Mouse (Mus musculus) MEL (cell line): Measurements from ENCODE around the gene Cyfip1. TPM values are rescaled to one million over a fixed set of nuclear protein-coding genes. Genes with fewer than 3 reads are reported as not detected.

Experiments
- DNase-seq: peaks from one replicate; pipeline ENCODE4 v3.0.0; 2011; ENCODE audit warnings: low read depth, low spot score
- H3K27ac ChIP-seq: 2 replicates; pipeline ENCODE4 v1.5.1; 2012; ENCODE audit warnings: low read depth, mild to moderate bottlenecking, control low read depth, low read length, moderate library complexity; ENCODE audit not compliant: control insufficient read depth
- H3K27me3 ChIP-seq, 2 experiments: fragments of 150-350 bp in 1 of 2; sonication (generic) in 1 of 2; 2 replicates each; pipeline ENCODE4 v1.6.1; 2012; ENCODE audit warnings: low read length in 2 of 2, mild to moderate bottlenecking in 2 of 2, improper control_type of control experiment in 1 of 2, moderate library complexity in 1 of 2; ENCODE audit not compliant: insufficient read depth in 2 of 2, control insufficient read depth in 1 of 2
- H3K36me3 ChIP-seq, 2 experiments: 2 replicates each; pipeline ENCODE4 v1.6.1; 2012 to 2014; ENCODE audit warnings: low read length in 2 of 2, improper control_type of control experiment in 1 of 2, inconsistent platforms in 1 of 2, mild to moderate bottlenecking in 1 of 2; ENCODE audit not compliant: insufficient read depth in 2 of 2, control insufficient read depth in 1 of 2
- H3K4me1 ChIP-seq, 2 experiments: fragments of 150-350 bp in 1 of 2; sonication (generic) in 1 of 2; 2 replicates each; pipeline ENCODE4 v1.6.1; 2012; ENCODE audit warnings: low read length in 2 of 2, improper control_type of control experiment in 1 of 2, mild to moderate bottlenecking in 1 of 2; ENCODE audit not compliant: insufficient read depth in 2 of 2, control insufficient read depth in 1 of 2
- H3K4me3 ChIP-seq, 2 experiments: fragments of 150-350 bp in 1 of 2; sonication (generic) in 1 of 2; 2 replicates each; pipeline ENCODE4 v1.5.1; 2012; ENCODE audit warnings: low read depth in 2 of 2, low read length in 2 of 2, mild to moderate bottlenecking in 2 of 2, moderate library complexity in 2 of 2, control low read depth in 1 of 2, improper control_type of control experiment in 1 of 2; ENCODE audit not compliant: control insufficient read depth in 1 of 2, insufficient read depth in 1 of 2
- H3K79me2 ChIP-seq: 2 replicates; pipeline ENCODE4 v1.6.1; 2012; ENCODE audit warnings: mild to moderate bottlenecking, low read length, moderate library complexity; ENCODE audit not compliant: control insufficient read depth, poor library complexity, insufficient read depth
- H3K9ac ChIP-seq: 2 replicates; pipeline ENCODE4 v1.6.1; 2012; ENCODE audit warnings: low read depth, mild to moderate bottlenecking, control low read depth, low read length, moderate library complexity; ENCODE audit not compliant: control insufficient read depth, poor library complexity, severe bottlenecking
- H3K9me3 ChIP-seq: fragments of 150-350 bp; sonication (generic); replicated peaks from 2 replicates; pipeline ENCODE4 v1.6.1; 2012; ENCODE audit warnings: mild to moderate bottlenecking, low read length, improper control_type of control experiment, moderate library complexity; ENCODE audit not compliant: insufficient read depth
- CHD1 ChIP-seq: IDR thresholded peaks from 2 replicates; pipeline ENCODE4 v1.6.1; 2012; ENCODE audit warnings: low read depth, mild to moderate bottlenecking, inconsistent platforms, low read length, improper control_type of control experiment
- CHD2 ChIP-seq: IDR thresholded peaks from 2 replicates; pipeline ENCODE4 v1.6.1; 2011; ENCODE audit warnings: low read length, improper control_type of control experiment
- KAT2A ChIP-seq: conservative IDR thresholded peaks from 2 replicates; pipeline ENCODE4 v1.6.1; 2012; ENCODE audit warnings: low read depth, low read length, improper control_type of control experiment, inconsistent platforms
- MAZ ChIP-seq: IDR thresholded peaks from 2 replicates; pipeline ENCODE4 v1.6.1; 2012; ENCODE audit warnings: low read depth, mild to moderate bottlenecking, inconsistent platforms, low read length, improper control_type of control experiment
- MEF2A ChIP-seq: IDR thresholded peaks from 2 replicates; pipeline ENCODE4 v1.6.1; 2014; ENCODE audit warnings: low read depth, mild to moderate bottlenecking, inconsistent platforms, low read length, improper control_type of control experiment; ENCODE audit not compliant: poor library complexity, insufficient replicate concordance, severe bottlenecking; ENCODE audit errors: extremely low read depth
- NELFE ChIP-seq: IDR thresholded peaks from 2 replicates; pipeline ENCODE4 v1.6.1; 2011; ENCODE audit warnings: low read depth, low read length, improper control_type of control experiment
- NRF1 ChIP-seq: IDR thresholded peaks from 2 replicates; pipeline ENCODE4 v1.6.1; 2014; ENCODE audit warnings: low read depth, mild to moderate bottlenecking, inconsistent platforms, low read length, improper control_type of control experiment, moderate library complexity; ENCODE audit not compliant: poor library complexity, insufficient read depth, severe bottlenecking
- POLR2AphosphoS2 ChIP-seq: IDR thresholded peaks from 2 replicates; pipeline ENCODE4 v1.6.1; 2011; ENCODE audit warnings: low read length, improper control_type of control experiment
- POLR2AphosphoS5 ChIP-seq: IDR thresholded peaks from 2 replicates; pipeline ENCODE4 v1.6.1; 2012; ENCODE audit warnings: low read depth, borderline replicate concordance, mild to moderate bottlenecking, inconsistent platforms, low read length, moderate library complexity, mixed read lengths
- TAL1 ChIP-seq: IDR thresholded peaks from 2 replicates; pipeline ENCODE4 v1.6.1; 2012; ENCODE audit warnings: mild to moderate bottlenecking, inconsistent platforms, low read length, moderate library complexity, mixed read lengths
- UBTF ChIP-seq: IDR thresholded peaks from 2 replicates; pipeline ENCODE4 v1.6.1; 2012; ENCODE audit warnings: low read depth, mild to moderate bottlenecking, inconsistent platforms, low read length, improper control_type of control experiment, moderate library complexity, borderline replicate concordance; ENCODE audit not compliant: insufficient read depth
- ZKSCAN1 ChIP-seq: IDR thresholded peaks from 2 replicates; pipeline ENCODE4 v1.6.1; 2012; ENCODE audit warnings: low read depth, mild to moderate bottlenecking, inconsistent platforms, low read length, improper control_type of control experiment, moderate library complexity
- polyA plus RNA-seq, 2 experiments: library from polyadenylated mRNA; stranded (reverse) in 1 of 2; unstranded in 1 of 2; fragments of >175 nt in 1 of 2; fragments of >200 nt in 1 of 2; gene quantifications; 2 replicates each; pipeline versions ENCODE4 v1.2.1 to v1.2.4; 2012; ENCODE audit warnings: low replicate concordance in 2 of 2, low read depth in 1 of 2; ENCODE audit not compliant: insufficient read length in 2 of 2, insufficient read depth in 1 of 2, missing spikeins in 1 of 2
- total RNA-seq: library from RNA; depleted of rRNA; stranded (reverse); fragments of 300-350 nt; gene quantifications from 2 replicates; pipeline ENCODE4 v1.2.3, GENCODE M21; 2012; rRNA removed

The Cyfip1 gene
- total RNA-seq = 18.3 and 20.6 TPM in 2 replicates
- polyA plus RNA-seq = 100 to 1,000 TPM in 1 of 2 experiments, 10 to 100 TPM in 1; 27.6 to 124 TPM

DNA sequence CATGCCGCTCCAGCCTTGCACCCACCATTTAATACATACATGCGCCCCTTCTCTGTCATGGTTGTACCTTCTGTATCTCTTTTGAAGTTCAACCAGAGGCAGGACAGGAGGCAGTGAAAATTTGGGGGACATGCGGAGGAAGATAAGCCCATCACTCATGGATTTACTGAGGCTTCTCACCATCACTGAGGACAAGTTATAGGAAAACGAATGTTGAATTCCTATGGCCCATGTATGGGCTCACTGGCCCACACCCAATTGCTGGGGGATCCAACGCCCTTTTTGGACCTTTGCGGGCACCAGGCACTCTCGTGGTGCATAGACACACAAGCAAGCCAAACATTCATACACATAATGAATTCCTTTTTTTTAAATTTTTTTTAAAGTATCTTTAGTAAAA, at the start of gene Cyfip1:
Gene Cyfip1 (plus strand): TSS at position 301 of the 400 bp plus-strand sequence.
- no peak for TF ChIP-seq CHD1
- TF ChIP-seq POLR2AphosphoS5 = no peak
- TF ChIP-seq KAT2A = no peak
- TF ChIP-seq MEF2A = no peak
- no peak for TF ChIP-seq POLR2AphosphoS2
- no peak for TF ChIP-seq UBTF
- no peak for TF ChIP-seq TAL1
- Histone ChIP-seq H3K9me3 (no peaks in the 10 kb centered on the region), H3K4me3 (peak within 1 kb of the TSS; percentile 65 to 89), H3K27me3 (no peaks in the 10 kb centered on the region), H3K36me3 (peaks cover 0 to 9% of the 10 kb centered on the region in 2 experiments; a peak in 2 of 4 replicates), H3K9ac (peak within 1 kb of the TSS; percentile 91), H3K4me1 (peaks cover 3 to 9% of the 10 kb centered on the region in 2 experiments; a peak in 2 of 4 replicates), H3K79me2 (peaks cover 9% of the 10 kb centered on the region), H3K27ac (peak within 1 kb of the TSS; percentile 45)
- DNase-seq = no peak

DNA sequence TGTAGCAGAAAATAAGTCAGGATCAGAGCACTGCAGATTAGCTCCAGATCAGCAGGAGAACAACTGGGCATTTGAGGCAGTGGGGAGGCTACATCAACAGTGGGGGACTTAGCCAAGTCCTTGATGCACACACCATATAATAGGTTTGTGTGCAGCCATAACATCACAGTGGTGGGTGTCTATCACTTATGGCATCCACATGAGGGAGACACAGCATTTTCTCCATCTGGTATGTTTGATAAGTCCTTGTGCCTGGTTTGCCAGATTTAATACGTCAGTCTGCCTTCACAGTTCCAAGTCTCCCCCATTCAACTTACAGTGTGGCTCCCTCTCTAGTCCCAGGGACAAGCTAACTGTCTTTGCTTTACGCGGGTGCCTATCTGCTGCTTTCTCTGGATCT, 49.3 kb upstream of the Cyfip1 start:
- H3K36me3 ChIP-seq = peaks cover 0 to 13% of the 10 kb centered on the region in 2 experiments; a peak in 3 of 4 replicates
- no peaks in the 10 kb centered on the region for H3K9me3 ChIP-seq
- peaks cover 4 to 16% of the 10 kb centered on the region in 2 experiments for H3K4me1 ChIP-seq
- TF ChIP-seq NELFE (no peak), TAL1 (0 out of 2 replicates have a peak, but pooled peaks have one; percentile 18), CHD2 (no peak), MAZ (no peak), ZKSCAN1 (no peak), NRF1 (no peak)
- TF ChIP-seq, all 39 proteins: peak for 1
- H3K27me3 ChIP-seq = peaks cover 2 to 5% of the 10 kb centered on the region in 2 experiments; a peak in 2 of 4 replicates
- peaks cover 14% of the 10 kb centered on the region for H3K79me2 ChIP-seq
- no peak overlapping the region for H3K4me3 ChIP-seq
- peak; percentile 42 for DNase-seq
- H3K27ac ChIP-seq = no peak overlapping the region
- no peak overlapping the region for H3K9ac ChIP-seq
